Mouse (Mus musculus) bone marrow, adult 2 months (tissue): ENCODE measurements around the gene Mypn.

Experiments used
- CTCF ChIP-seq: fragments of 200-500 bp; IDR thresholded peaks from 2 replicates; pipeline ENCODE4 v1.5.1; 2011; ENCODE audit warnings: low read length, control low read depth; ENCODE audit not compliant: control insufficient read depth, insufficient read depth
- POLR2A ChIP-seq: fragments of 200-500 bp; IDR thresholded peaks from 2 replicates; pipeline ENCODE4 v1.6.1; 2011; ENCODE audit warnings: low read depth, mild to moderate bottlenecking, control low read depth, low read length, borderline replicate concordance; ENCODE audit not compliant: control insufficient read depth

- TF ChIP-seq POLR2A (no peak), CTCF (no peak)
These were observed at the start of gene Mypn for GRCm38 (mm10) chr10:63203728-63204127.
